Mouse (Mus musculus) retina, postnatal 1 day (tissue): Measurements from ENCODE around the gene Hspb9.

Experiments used
- DNase-seq: peaks from one replicate; pipeline ENCODE4 v3.0.0-alpha.2; 2012

Gene Hspb9

GRCm38 (mm10) chr11:100713735-100714533, at the start of gene Hspb9:
Gene Hspb9, plus strand, starts transcription at chr11:100713850.
- peak; percentile 61 for DNase-seq

- no peak for DNase-seq
These were observed 42.6 kb upstream of the Hspb9 start for GRCm38 (mm10) chr11:100671049-100671448.

- DNase-seq: no peak
These were observed 41.7 kb upstream of the Hspb9 start for GRCm38 (mm10) chr11:100671956-100672355.

- DNase-seq: peak; percentile 46
These were observed 40.5 kb upstream of the Hspb9 start for GRCm38 (mm10) chr11:100673169-100673568.

- no peak for DNase-seq
These were observed 35.8 kb upstream of the Hspb9 start for GRCm38 (mm10) chr11:100677810-100678209.

- DNase-seq: no peak
These were observed 31.8 kb upstream of the Hspb9 start for GRCm38 (mm10) chr11:100681826-100682225.

GRCm38 (mm10) chr11:100682526-100682925, 31.1 kb upstream of the Hspb9 start:
- no peak for DNase-seq

GRCm38 (mm10) chr11:100684084-100684483, 29.6 kb upstream of the Hspb9 start:
- no peak for DNase-seq

GRCm38 (mm10) chr11:100685371-100685770, 28.3 kb upstream of the Hspb9 start:
- peak; percentile 30 for DNase-seq

GRCm38 (mm10) chr11:100687265-100687664, 26.4 kb upstream of the Hspb9 start:
- no peak for DNase-seq

- no peak for DNase-seq
These were observed 25.2 kb upstream of the Hspb9 start for GRCm38 (mm10) chr11:100688443-100688842.

GRCm38 (mm10) chr11:100690389-100690788, 23.3 kb upstream of the Hspb9 start:
- DNase-seq: no peak

- DNase-seq: peak; percentile 10
These were observed 21.5 kb upstream of the Hspb9 start, which contains the start of gene Zfp385c for GRCm38 (mm10) chr11:100692164-100692616. Gene Zfp385c, minus strand, starts transcription at chr11:100692455.

GRCm38 (mm10) chr11:100693154-100693553, 20.5 kb upstream of the Hspb9 start:
- DNase-seq: peak; percentile 35

- DNase-seq: peak; percentile 86
These were observed 18.7 kb upstream of the Hspb9 start for GRCm38 (mm10) chr11:100694926-100695325.

- DNase-seq: no peak
These were observed 15.7 kb upstream of the Hspb9 start for GRCm38 (mm10) chr11:100697921-100698320.

GRCm38 (mm10) chr11:100700710-100701109, 12.9 kb upstream of the Hspb9 start:
- no peak for DNase-seq

- peak; percentile 64 for DNase-seq
These were observed 12.3 kb upstream of the Hspb9 start for GRCm38 (mm10) chr11:100701301-100701700.

GRCm38 (mm10) chr11:100702081-100702851, 11.4 kb upstream of the Hspb9 start:
- peak; percentile 84 for DNase-seq

GRCm38 (mm10) chr11:100702906-100703305, 10.7 kb upstream of the Hspb9 start:
- no peak for DNase-seq

GRCm38 (mm10) chr11:100703366-100703765, 10.3 kb upstream of the Hspb9 start:
- DNase-seq: no peak

- no peak for DNase-seq
These were observed 9.7 kb upstream of the Hspb9 start, which contains the start of gene Dhx58 for GRCm38 (mm10) chr11:100703851-100704531. Gene Dhx58, minus strand, starts transcription at chr11:100704271.
